Mouse (Mus musculus) urinary bladder, postnatal 4 days (tissue): ENCODE measurements at regions not wholly inside any gene's neighbourhood (a gene's known extent, or its start where the extent isn't known, plus 50 kb on each side); places are given as distances from the start of the nearest gene placed in this dataset.
"Not testable (repeated sequence)": the region's sequence is repeated elsewhere in the genome, so short reads cannot be mapped to it uniquely, and the experiment has no call there.

Experiments
- DNase-seq, 2 experiments: peaks; one replicate each; pipeline ENCODE4 v3.0.0; 2021 to 2022; ENCODE audit warnings: low spot score in 2 of 2

- not testable (repeated sequence) for DNase-seq
Measured at GRCm38 (mm10) chr17:13550896-13551267, 196.5 kb downstream of the Tcp10c start.

- not testable (repeated sequence) for DNase-seq
Measured at GRCm38 (mm10) chr17:13551693-13552404, 197.5 kb downstream of the Tcp10c start.

- DNase-seq, result not testable (repeated sequence)
Measured at GRCm38 (mm10) chr17:13552840-13553239, 198.5 kb downstream of the Tcp10c start.

GRCm38 (mm10) chr17:13555311-13556059 is 201.1 kb downstream of the Tcp10c start:
- DNase-seq, result peak; percentile 70 to 79

GRCm38 (mm10) chr17:13556060-13556660 is 201.8 kb downstream of the Tcp10c start:
- not testable (repeated sequence) for DNase-seq

- no peak for DNase-seq
Measured at GRCm38 (mm10) chr17:13558863-13559262, 201.5 kb upstream of the Afdn start.

GRCm38 (mm10) chr17:13561342-13561741 is 199.0 kb upstream of the Afdn start:
- no peak for DNase-seq

GRCm38 (mm10) chr17:13562974-13563373 is 197.4 kb upstream of the Afdn start:
- DNase-seq, result no peak

- DNase-seq, result no peak
Measured at GRCm38 (mm10) chr17:13564800-13565199, 195.5 kb upstream of the Afdn start.

- no peak for DNase-seq
Measured at GRCm38 (mm10) chr17:13566680-13567079, 193.7 kb upstream of the Afdn start.

- DNase-seq, result no peak
Measured at GRCm38 (mm10) chr17:13567183-13567582, 193.2 kb upstream of the Afdn start.

- DNase-seq, result no peak
Measured at GRCm38 (mm10) chr17:13570796-13571195, 189.5 kb upstream of the Afdn start.

- no peak for DNase-seq
Measured at GRCm38 (mm10) chr17:13572204-13572833, 188.0 kb upstream of the Afdn start.

GRCm38 (mm10) chr17:13573036-13573435 is 187.3 kb upstream of the Afdn start:
- no peak for DNase-seq

GRCm38 (mm10) chr17:13574122-13574521 is 186.2 kb upstream of the Afdn start:
- DNase-seq, result no peak

GRCm38 (mm10) chr17:13574682-13575444 is 185.5 kb upstream of the Afdn start:
- DNase-seq, result no peak

GRCm38 (mm10) chr17:13577798-13578197 is 182.5 kb upstream of the Afdn start:
- DNase-seq, result no peak

GRCm38 (mm10) chr17:13581214-13581920 is 179.0 kb upstream of the Afdn start:
- no peak for DNase-seq

GRCm38 (mm10) chr17:13581995-13582588 is 178.2 kb upstream of the Afdn start:
- DNase-seq, result no peak

GRCm38 (mm10) chr17:13583475-13584233 is 176.7 kb upstream of the Afdn start:
- no peak for DNase-seq
